Mouse (Mus musculus) kidney, embryonic 14.5 days (tissue): ENCODE measurements around the gene Pla2g7. TPM values are rescaled to one million over a fixed set of nuclear protein-coding genes. Genes with fewer than 3 reads are reported as not detected.

Experiments used
- ATAC-seq: fragments of 200-750 bp; cut with Nextera tagmentation; 2 replicates; pipeline ENCODE4 v1.8.0; 2017; ENCODE audit warnings: moderate number of reproducible peaks, mild to moderate bottlenecking, moderate TSS enrichment, moderate library complexity; ENCODE audit not compliant: low FRiP score, low TSS enrichment
- H3K27ac ChIP-seq: fragments of 300-500 bp; sonication (generic); 2 replicates; pipeline ENCODE4 v1.5.1; 2014; ENCODE audit warnings: low read depth, mild to moderate bottlenecking, low read length, moderate library complexity, mixed read lengths
- H3K27me3 ChIP-seq: fragments of 300-500 bp; sonication (generic); 2 replicates; pipeline ENCODE4 v1.6.1; 2014; ENCODE audit warnings: mild to moderate bottlenecking, low read length; ENCODE audit not compliant: control insufficient read depth, insufficient read depth
- H3K36me3 ChIP-seq: fragments of 300-500 bp; sonication (generic); 2 replicates; pipeline ENCODE4 v1.6.1; 2014; ENCODE audit warnings: low read length, mixed read lengths; ENCODE audit not compliant: control insufficient read depth, insufficient read depth
- H3K4me1 ChIP-seq: fragments of 300-500 bp; sonication (generic); 2 replicates; pipeline ENCODE4 v1.6.1; 2014; ENCODE audit warnings: low read length, mixed read lengths; ENCODE audit not compliant: control insufficient read depth, insufficient read depth
- H3K4me2 ChIP-seq: fragments of 300-500 bp; sonication (generic); replicated peaks from 2 replicates; pipeline ENCODE4 v1.6.1; 2014; ENCODE audit warnings: low read depth, mild to moderate bottlenecking, low read length
- H3K4me3 ChIP-seq: fragments of 300-500 bp; sonication (generic); 2 replicates; pipeline ENCODE4 v1.5.1; 2014; ENCODE audit warnings: mild to moderate bottlenecking, low read length
- H3K9ac ChIP-seq: fragments of 300-500 bp; sonication (generic); 2 replicates; pipeline ENCODE4 v1.6.1; 2014; ENCODE audit warnings: low read depth, mild to moderate bottlenecking, low read length, moderate library complexity
- H3K9me3 ChIP-seq: fragments of 300-500 bp; sonication (generic); 2 replicates; pipeline ENCODE4 v1.6.1; 2016; ENCODE audit warnings: low read length; ENCODE audit not compliant: control insufficient read depth
- WGBS: fragments of 180-500 bp; shearing (Covaris S2); extraction: QIAGEN DNeasy Blood & Tissue Kit; methylation state at CpG from one replicate; pipeline ENCODE4 v1.1.7; 2014; 5-methylcytosine and 5-hydroxymethylcytosine counted together
- polyA plus RNA-seq: library from polyadenylated mRNA; unstranded; fragments of >200 nt; fragmentation: Nextera tagmentation; extraction: Ambion mirVana; gene quantifications from 2 replicates; pipeline ENCODE4 v1.2.1, GENCODE M21; 2014

The Pla2g7 gene
- polyA plus RNA-seq, 1 experiment from 2014 or later, result 73.1 TPM

DNA sequence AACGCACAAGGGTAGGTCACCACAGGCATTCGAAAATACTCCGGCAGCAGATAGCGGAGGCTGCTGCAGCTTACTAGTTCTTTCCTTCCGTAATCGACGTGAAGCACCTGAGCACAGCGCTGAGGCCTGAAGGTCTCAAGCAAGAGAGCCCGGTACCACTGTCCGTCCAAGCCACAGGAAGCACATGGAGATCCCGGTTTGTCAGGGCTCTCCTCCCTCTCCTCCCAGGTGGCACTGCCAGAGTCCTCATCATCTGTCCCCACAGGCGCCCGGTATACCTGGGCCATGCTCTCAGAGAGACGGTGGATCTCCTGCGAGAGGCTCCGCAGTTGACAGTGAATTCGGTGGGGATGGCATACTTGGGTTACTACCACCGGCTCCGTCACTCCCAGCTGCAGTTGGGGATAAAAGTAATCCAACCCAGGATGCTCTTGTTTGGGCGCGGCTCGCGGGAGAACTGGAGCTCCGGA is 61.2 kb downstream of the Pla2g7 start:
- peak overlapping the region; percentile 73 for H3K4me2 ChIP-seq
- H3K4me3 ChIP-seq, result peak overlapping the region; percentile 42
- WGBS, result 17% methylated on average over 24 of the region's 24 CpGs
- ATAC-seq, result peak; percentile 46; the same call in 1 of the 2 replicates
- H3K9me3 ChIP-seq, result no peaks in the 10 kb centered on the region; the same call in 1 of the 2 replicates
- no peak overlapping the region for H3K27ac ChIP-seq
- no peaks in the 10 kb centered on the region for H3K36me3 ChIP-seq
- H3K27me3 ChIP-seq, result peaks cover 33% of the 10 kb centered on the region
- H3K9ac ChIP-seq, result no peak overlapping the region
- H3K4me1 ChIP-seq, result peaks cover 8% of the 10 kb centered on the region; the same call in 1 of the 2 replicates

DNA sequence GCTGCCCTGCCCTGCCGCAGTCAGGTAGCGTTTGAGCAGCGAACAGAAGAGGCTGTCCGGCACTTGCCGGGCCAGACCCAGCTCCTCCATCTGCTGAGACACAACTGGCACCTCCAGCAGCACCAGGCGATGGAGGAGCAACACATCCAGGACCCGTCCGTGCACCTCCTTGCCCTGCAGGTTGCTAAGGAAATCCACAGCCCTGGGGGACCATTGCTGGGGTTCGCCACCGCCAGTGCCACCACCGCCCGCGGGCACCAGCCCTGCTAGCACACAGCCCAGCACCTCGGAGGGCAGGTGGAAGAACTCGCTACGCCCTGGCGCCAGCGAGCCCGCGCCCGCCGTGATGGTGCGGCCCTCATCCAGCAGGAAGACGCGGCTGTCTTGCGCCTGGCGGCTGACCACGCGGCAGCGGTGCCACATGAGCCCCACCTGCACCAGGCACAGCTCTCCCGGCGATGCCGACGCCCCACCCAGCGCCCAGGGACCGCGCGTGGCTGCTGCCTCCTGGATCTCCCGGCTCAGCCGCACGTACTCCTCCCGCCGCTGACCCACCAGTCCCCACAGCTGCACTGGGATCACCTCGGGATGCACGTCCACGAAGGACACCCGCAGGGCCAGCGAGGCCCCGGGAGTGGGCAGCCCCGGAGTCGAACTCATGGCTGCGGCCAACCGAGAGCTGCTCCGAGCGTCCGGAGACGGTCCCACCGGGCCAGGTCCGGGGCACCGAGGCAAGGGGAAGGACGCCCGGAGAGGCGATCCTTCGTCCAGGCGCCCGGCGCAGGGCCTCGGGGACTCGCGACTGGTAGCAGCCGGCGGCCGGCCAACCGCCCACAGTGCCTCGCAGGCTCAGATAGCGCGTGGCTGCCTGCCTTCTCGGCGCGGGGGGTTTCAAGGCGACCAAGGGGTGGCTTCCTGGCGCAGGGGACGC is 61.9 kb downstream of the Pla2g7 start, which contains the start of gene Tdrd6:
Gene Tdrd6 (minus strand): TSS at position 804 of the 931 bp plus-strand sequence.
- Histone ChIP-seq H3K36me3 (no peaks in the 10 kb centered on the region), H3K9me3 (no peaks in the 10 kb centered on the region; the same call in 1 of the 2 replicates), H3K4me1 (peaks cover 8% of the 10 kb centered on the region; the same call in 1 of the 2 replicates), H3K9ac (peak within 1 kb of the TSS; percentile 38), H3K27me3 (peaks cover 33% of the 10 kb centered on the region), H3K27ac (no peak within 1 kb of the TSS), H3K4me3 (peak within 1 kb of the TSS; percentile 42), H3K4me2 (peak within 1 kb of the TSS; percentile 73)
- ATAC-seq, result peak; percentile 69; the same call in 1 of the 2 replicates
- 2% methylated on average over 83 of the region's 83 CpGs for WGBS

DNA sequence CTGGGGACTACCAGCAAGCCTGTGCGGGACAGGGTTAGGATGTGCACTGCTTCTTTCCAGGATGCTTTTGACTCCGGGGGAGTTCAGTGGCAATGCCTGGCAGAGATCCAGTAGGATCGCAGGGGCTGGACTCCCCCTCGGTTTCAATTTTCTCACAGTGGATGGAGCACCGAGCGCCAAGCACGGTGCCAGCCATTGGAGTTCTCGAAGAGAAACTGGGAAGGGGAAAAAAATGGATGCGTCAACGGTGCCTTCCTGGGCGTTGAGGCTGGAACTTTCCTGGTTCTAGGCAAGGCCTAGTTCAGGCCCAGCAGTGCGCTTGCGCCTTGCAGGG is 62.5 kb downstream of the Pla2g7 start:
- peaks cover 33% of the 10 kb centered on the region for H3K27me3 ChIP-seq
- H3K9me3 ChIP-seq, result no peaks in the 10 kb centered on the region; the same call in 1 of the 2 replicates
- ATAC-seq, result peak; percentile 49; the same call in 1 of the 2 replicates
- 48% methylated on average over 13 of the region's 13 CpGs for WGBS
- H3K4me3 ChIP-seq, result peak overlapping the region; percentile 42
- no peaks in the 10 kb centered on the region for H3K36me3 ChIP-seq
- H3K9ac ChIP-seq, result peak overlapping the region; percentile 38; the same call in 1 of the 2 replicates
- H3K4me1 ChIP-seq, result peaks cover 8% of the 10 kb centered on the region; the same call in 1 of the 2 replicates
- peak overlapping the region; percentile 73 for H3K4me2 ChIP-seq
- no peak overlapping the region for H3K27ac ChIP-seq

DNA sequence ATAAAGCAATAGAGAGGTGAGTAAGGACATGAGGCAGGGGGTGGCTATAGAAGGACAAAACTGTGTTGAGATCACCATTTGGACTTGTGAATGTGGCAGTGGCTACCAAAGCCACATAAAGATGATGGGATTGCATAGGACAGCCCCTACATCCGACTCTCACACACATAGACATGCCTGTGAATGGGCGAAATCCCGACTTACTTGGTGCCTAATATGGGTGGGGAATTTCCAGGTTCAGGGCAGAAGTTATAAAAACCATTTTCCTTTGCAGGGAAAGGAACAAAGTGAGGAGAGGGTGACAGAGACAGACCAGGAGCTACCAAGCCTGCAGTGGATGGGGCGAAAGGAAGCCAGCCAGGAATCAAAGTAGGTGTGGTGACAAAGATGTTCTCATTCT is 69.2 kb downstream of the Pla2g7 start:
- ATAC-seq, result no peak
- no peak overlapping the region for H3K4me2 ChIP-seq
- no peaks in the 10 kb centered on the region for H3K9me3 ChIP-seq
- H3K36me3 ChIP-seq, result no peaks in the 10 kb centered on the region
- H3K27ac ChIP-seq, result no peak overlapping the region
- no peak overlapping the region for H3K4me3 ChIP-seq
- no peak overlapping the region for H3K9ac ChIP-seq
- 93% methylated on average over 4 of the region's 4 CpGs for WGBS
- no peaks in the 10 kb centered on the region for H3K4me1 ChIP-seq
- no peaks in the 10 kb centered on the region for H3K27me3 ChIP-seq

DNA sequence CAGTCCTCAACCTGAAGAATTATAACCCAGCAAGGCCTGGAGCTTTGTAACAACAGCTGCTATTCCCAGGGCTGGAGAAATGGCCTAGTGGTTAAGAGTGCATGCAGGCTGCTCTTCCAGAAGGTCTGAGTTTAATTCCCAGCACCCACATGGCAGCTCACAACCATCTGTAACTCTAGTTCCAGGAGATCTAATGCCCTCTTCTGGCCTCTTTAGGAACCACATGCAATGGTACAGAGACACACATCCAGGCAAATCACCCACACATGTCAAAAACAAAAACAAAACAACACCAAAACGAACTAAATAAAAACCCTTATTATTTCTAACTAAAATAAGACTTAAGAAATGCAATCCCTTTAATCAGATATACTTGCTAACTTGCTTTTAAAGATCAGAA is 72.9 kb downstream of the Pla2g7 start:
- WGBS, result 89% methylated on average over 1 of the region's 1 CpGs
- Histone ChIP-seq H3K4me1 (no peaks in the 10 kb centered on the region), H3K36me3 (no peaks in the 10 kb centered on the region), H3K9ac (no peak overlapping the region), H3K27me3 (no peaks in the 10 kb centered on the region), H3K4me3 (no peak overlapping the region), H3K9me3 (no peaks in the 10 kb centered on the region), H3K27ac (no peak overlapping the region), H3K4me2 (no peak overlapping the region)
- no peak for ATAC-seq

DNA sequence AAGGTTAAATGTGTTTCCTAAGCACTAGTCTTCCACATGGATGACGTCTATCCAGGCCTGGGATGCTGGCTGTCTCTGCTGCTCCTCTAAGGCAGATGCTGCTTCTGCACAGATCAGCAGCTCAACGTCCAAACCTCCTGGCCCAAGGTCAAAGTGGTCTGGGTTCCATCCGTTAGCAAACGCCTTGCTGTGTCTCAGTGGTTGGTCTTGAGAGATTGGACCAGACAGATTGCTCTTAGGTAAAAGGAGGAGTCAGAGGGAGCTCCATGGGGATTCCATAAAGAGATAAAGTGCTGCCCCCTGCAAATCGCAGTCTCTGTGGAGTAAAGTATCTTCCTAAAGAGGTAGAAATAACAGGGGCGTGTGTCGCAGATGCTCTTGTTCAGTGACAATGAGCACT is 75.3 kb downstream of the Pla2g7 start:
- no peak for ATAC-seq
- H3K9ac ChIP-seq, result no peak overlapping the region
- H3K9me3 ChIP-seq, result no peaks in the 10 kb centered on the region
- no peaks in the 10 kb centered on the region for H3K27me3 ChIP-seq
- no peak overlapping the region for H3K4me3 ChIP-seq
- no peak overlapping the region for H3K4me2 ChIP-seq
- 76% methylated on average over 7 of the region's 7 CpGs for WGBS
- no peak overlapping the region for H3K27ac ChIP-seq
- H3K36me3 ChIP-seq, result peaks cover 2% of the 10 kb centered on the region; the same call in 1 of the 2 replicates
- H3K4me1 ChIP-seq, result no peaks in the 10 kb centered on the region

DNA sequence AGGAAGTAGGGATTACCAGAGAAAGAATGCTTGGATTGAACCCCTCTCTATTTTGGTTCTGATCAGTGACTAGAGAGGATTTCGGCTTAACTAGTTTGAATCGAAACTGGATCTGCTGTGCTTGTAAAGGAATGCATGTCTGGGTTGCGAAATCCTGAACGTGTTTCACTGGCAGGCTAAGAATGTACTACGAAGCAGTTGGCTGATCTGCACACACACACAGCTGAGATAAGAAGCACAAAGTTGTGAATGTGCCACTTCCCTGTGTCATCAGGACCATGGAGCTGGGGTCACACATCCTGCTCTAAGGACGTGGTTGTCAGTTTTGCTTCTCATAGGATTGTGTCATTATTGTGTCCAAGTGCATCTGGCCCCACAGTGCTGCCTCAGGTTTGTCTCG is 76.5 kb downstream of the Pla2g7 start:
- ATAC-seq, result no peak
- H3K36me3 ChIP-seq, result peaks cover 2% of the 10 kb centered on the region; the same call in 1 of the 2 replicates
- no peaks in the 10 kb centered on the region for H3K4me1 ChIP-seq
- H3K4me2 ChIP-seq, result no peak overlapping the region
- no peaks in the 10 kb centered on the region for H3K27me3 ChIP-seq
- no peaks in the 10 kb centered on the region for H3K9me3 ChIP-seq
- no peak overlapping the region for H3K27ac ChIP-seq
- WGBS, result 83% methylated on average over 7 of the region's 7 CpGs
- no peak overlapping the region for H3K9ac ChIP-seq
- no peak overlapping the region for H3K4me3 ChIP-seq

DNA sequence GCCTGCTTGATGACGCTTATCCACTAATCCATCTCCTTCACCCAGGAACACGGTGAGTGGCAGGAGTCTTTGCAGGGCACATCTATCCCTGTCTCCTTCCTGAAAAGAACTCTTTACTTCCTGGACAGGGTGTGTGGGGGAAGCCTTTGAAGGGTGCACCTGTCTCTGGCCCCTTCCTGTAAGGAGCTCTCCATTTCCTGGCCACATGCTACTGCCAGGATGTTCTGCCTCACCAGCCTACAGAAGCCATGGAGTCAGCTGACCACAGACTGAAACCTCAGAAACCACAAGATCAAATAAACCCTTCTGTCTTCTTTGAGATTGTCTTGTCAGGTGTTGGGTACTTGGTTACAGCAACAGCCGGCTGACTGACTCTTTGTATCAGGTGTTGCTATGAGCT is 77.2 kb downstream of the Pla2g7 start:
- peaks cover 2% of the 10 kb centered on the region; the same call in 1 of the 2 replicates for H3K36me3 ChIP-seq
- no peak overlapping the region for H3K4me3 ChIP-seq
- no peak for ATAC-seq
- no peaks in the 10 kb centered on the region for H3K4me1 ChIP-seq
- no peak overlapping the region for H3K27ac ChIP-seq
- 89% methylated on average over 3 of the region's 3 CpGs for WGBS
- H3K4me2 ChIP-seq, result no peak overlapping the region
- no peaks in the 10 kb centered on the region for H3K27me3 ChIP-seq
- H3K9me3 ChIP-seq, result no peaks in the 10 kb centered on the region
- no peak overlapping the region for H3K9ac ChIP-seq

DNA sequence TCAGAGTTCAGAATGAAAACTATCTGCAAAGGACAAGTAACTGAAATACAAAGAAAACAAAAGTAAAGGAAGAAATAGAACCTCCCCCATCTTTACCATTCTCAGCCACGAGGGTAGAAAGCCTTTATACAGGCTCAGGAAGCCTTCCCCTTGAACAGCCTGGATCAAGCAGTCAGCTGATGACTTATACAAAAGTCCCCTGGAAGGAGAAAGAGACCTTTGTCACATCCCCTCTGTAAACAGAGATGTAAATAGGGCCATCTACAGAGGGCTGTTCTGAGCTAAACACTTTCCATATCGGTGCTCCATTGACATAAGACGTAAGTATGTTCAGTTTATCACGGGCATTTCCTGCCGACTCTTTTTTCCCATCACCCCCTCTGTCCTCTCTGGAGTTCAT is 79.0 kb downstream of the Pla2g7 start:
- no peak for ATAC-seq
- Histone ChIP-seq H3K4me2 (no peak overlapping the region), H3K27ac (no peak overlapping the region), H3K9me3 (no peaks in the 10 kb centered on the region), H3K36me3 (peaks cover 2% of the 10 kb centered on the region; the same call in 1 of the 2 replicates), H3K4me1 (no peaks in the 10 kb centered on the region), H3K4me3 (no peak overlapping the region), H3K9ac (no peak overlapping the region), H3K27me3 (no peaks in the 10 kb centered on the region)
- WGBS, result 65% methylated on average over 5 of the region's 5 CpGs
